Mouse (Mus musculus): ENCODE measurements at regions not wholly inside any gene's neighbourhood (a gene's known extent, or its start where the extent isn't known, plus 50 kb on each side); places are given as distances from the start of the nearest gene placed in this dataset.

DNA sequence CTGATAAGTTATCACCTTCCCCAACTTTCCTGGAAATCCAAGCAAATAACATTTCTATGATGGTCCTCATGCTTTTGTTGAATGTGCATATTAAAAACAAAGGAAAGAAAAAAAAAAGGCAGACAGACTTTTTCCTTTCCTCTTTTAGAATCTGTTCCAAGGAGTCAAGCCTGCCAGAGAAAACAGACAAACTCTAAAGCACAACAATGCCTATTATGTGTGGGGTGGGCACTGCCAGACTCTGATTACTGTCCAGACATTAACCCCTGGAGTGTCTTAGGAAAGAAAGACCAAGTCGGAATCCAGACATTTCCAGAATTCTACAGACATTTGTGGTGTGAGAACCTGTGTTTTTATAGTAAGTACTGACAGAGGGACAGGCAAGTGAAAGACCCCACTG, 136.7 kb downstream of the Btg1 start:
- TF ChIP-seq CTCF (IDR thresholded peaks at IDR 0.05; ENCODE audit: low read depth, low read length): no peak
- Histone ChIP-seq H3K27ac (ENCODE audit: insufficient read depth, low read length) (no peak overlapping the region), H3K27me3 (ENCODE audit: control insufficient read depth, insufficient read depth, low read length, poor library complexity, severe bottlenecking) (no peaks in the 10 kb centered on the region)

DNA sequence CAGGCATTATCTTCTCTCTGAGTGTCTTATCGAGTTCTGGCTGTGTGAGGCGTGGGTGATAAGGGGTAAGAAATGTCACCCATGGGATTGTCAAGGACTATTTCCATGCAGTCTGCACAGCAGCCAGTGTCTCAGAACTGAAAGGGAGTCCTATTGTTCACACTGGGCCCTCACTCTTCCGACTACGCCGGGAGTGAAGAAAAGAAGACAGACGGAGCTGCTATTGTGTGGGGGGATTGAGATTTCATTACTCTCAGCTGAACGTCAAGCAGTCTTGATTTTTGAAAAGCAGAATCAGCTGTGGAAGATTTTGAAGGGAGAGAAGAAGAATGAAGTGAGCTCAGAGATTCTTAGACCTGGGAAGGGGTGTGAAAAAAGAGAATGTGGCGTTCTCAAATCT, 138.9 kb downstream of the Btg1 start:
- H3K27me3 ChIP-seq (ENCODE audit: control insufficient read depth, insufficient read depth, low read length, poor library complexity, severe bottlenecking): no peaks in the 10 kb centered on the region
- H3K36me3 ChIP-seq (ENCODE audit: control insufficient read depth, insufficient read depth, low read length, poor library complexity, severe bottlenecking): no peaks in the 10 kb centered on the region
- peaks cover 2% of the 10 kb centered on the region for H3K4me1 ChIP-seq (ENCODE audit: control insufficient read depth, insufficient read depth, low read length)
- H3K9ac ChIP-seq (ENCODE audit: low read depth, poor library complexity, severe bottlenecking): no peak overlapping the region
- H3K4me3 ChIP-seq (ENCODE audit: low read depth, low read length): no peak overlapping the region
- no peaks in the 10 kb centered on the region for H3K9me3 ChIP-seq (replicated peaks; ENCODE audit: control insufficient read depth, insufficient read depth, low read length, poor library complexity, severe bottlenecking)
- TF ChIP-seq CTCF (IDR thresholded peaks at IDR 0.05; ENCODE audit: low read depth, low read length): no peak
- TF ChIP-seq POLR2A (IDR thresholded peaks at IDR 0.05; ENCODE audit: insufficient read depth, low read length): no peak
- TF ChIP-seq EP300 (IDR thresholded peaks at IDR 0.05; ENCODE audit: insufficient read depth, low read depth, low read length): no peak
- H3K27ac ChIP-seq (ENCODE audit: insufficient read depth, low read length): no peak overlapping the region

More for the DNA sequence above, 136.7 kb downstream of the Btg1 start:
- H3K9ac ChIP-seq (ENCODE audit: low read depth, poor library complexity, severe bottlenecking): no peak overlapping the region
- H3K9me3 ChIP-seq (replicated peaks; ENCODE audit: control insufficient read depth, insufficient read depth, low read length, poor library complexity, severe bottlenecking): no peaks in the 10 kb centered on the region
- H3K4me1 ChIP-seq (ENCODE audit: control insufficient read depth, insufficient read depth, low read length): peaks cover 2% of the 10 kb centered on the region
- H3K4me3 ChIP-seq (ENCODE audit: low read depth, low read length): no peak overlapping the region
- no peaks in the 10 kb centered on the region for H3K36me3 ChIP-seq (ENCODE audit: control insufficient read depth, insufficient read depth, low read length, poor library complexity, severe bottlenecking)

DNA sequence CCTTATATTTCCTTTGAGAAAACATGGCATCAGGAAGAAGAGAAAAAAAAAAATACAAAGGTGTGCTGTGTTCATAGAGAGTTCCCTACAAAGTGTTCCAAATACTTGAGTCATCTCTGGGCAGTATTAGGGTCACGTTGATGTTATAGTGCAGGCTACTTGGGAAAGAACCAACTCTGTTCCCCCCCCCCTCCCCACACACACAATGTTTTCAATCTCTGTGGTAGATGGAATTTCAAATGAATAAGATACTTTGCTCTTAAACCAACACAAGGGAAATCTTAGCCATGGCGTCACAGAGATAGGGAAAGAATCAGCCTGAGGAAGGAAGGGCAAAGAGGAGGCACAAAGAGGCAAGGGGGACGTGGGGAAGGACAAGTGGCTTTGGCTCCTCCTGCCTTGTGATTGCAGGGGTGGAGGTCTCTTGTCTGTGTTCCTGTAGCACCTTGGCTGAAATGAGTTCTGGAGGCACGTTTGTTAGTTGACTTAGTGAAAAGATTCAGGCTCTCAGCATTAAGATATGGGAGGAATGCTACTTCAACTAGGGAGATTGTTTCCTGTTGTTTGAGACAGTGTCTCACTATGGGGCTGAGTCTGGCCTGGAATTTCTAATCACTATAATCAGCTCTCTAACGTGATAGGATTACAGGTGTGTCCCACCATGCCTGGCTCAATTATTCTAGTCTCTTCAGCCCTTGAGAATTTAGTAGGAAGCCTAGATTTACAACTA, 139.7 kb downstream of the Btg1 start:
- no peak overlapping the region for H3K9ac ChIP-seq (ENCODE audit: low read depth, poor library complexity, severe bottlenecking)
- no peaks in the 10 kb centered on the region for H3K9me3 ChIP-seq (replicated peaks; ENCODE audit: control insufficient read depth, insufficient read depth, low read length, poor library complexity, severe bottlenecking)
- no peak overlapping the region for H3K4me3 ChIP-seq (ENCODE audit: low read depth, low read length)
- H3K36me3 ChIP-seq (ENCODE audit: control insufficient read depth, insufficient read depth, low read length, poor library complexity, severe bottlenecking): no peaks in the 10 kb centered on the region
- peaks cover 2% of the 10 kb centered on the region for H3K4me1 ChIP-seq (ENCODE audit: control insufficient read depth, insufficient read depth, low read length)
- H3K27me3 ChIP-seq (ENCODE audit: control insufficient read depth, insufficient read depth, low read length, poor library complexity, severe bottlenecking): no peaks in the 10 kb centered on the region
- TF ChIP-seq CTCF (IDR thresholded peaks at IDR 0.05; ENCODE audit: low read depth, low read length): no peak
- TF ChIP-seq EP300 (IDR thresholded peaks at IDR 0.05; ENCODE audit: insufficient read depth, low read depth, low read length): no peak
- no peak for TF ChIP-seq POLR2A (IDR thresholded peaks at IDR 0.05; ENCODE audit: insufficient read depth, low read length)
- H3K27ac ChIP-seq (ENCODE audit: insufficient read depth, low read length): no peak overlapping the region

DNA sequence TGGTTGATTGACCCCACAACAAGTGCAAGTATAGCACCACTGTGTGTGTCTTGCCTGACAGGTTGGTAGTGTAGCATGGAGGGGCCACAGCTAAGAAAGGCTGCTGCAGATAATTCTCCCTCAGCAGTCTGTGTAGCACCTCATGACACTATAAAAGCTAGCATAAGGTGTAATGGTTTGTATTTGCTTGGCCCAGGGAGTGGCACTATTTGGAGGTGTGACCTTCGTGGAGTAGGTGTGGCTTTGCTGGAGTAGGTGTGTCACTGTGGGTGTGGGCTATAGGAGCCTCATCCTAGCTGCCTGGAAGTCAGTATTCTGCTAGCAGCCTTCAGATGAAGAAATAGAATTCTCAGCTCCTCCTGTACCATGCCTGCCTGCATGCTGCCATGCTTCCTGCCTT, 140.5 kb downstream of the Btg1 start:
- Histone ChIP-seq H3K4me3 (ENCODE audit: low read depth, low read length) (no peak overlapping the region), H3K4me1 (ENCODE audit: control insufficient read depth, insufficient read depth, low read length) (no peaks in the 10 kb centered on the region), H3K9ac (ENCODE audit: low read depth, poor library complexity, severe bottlenecking) (no peak overlapping the region), H3K36me3 (ENCODE audit: control insufficient read depth, insufficient read depth, low read length, poor library complexity, severe bottlenecking) (no peaks in the 10 kb centered on the region), H3K9me3 (replicated peaks; ENCODE audit: control insufficient read depth, insufficient read depth, low read length, poor library complexity, severe bottlenecking) (no peaks in the 10 kb centered on the region), H3K27me3 (ENCODE audit: control insufficient read depth, insufficient read depth, low read length, poor library complexity, severe bottlenecking) (no peaks in the 10 kb centered on the region), H3K27ac (ENCODE audit: insufficient read depth, low read length) (no peak overlapping the region)
- TF ChIP-seq EP300 (IDR thresholded peaks at IDR 0.05; ENCODE audit: insufficient read depth, low read depth, low read length) (no peak), CTCF (IDR thresholded peaks at IDR 0.05; ENCODE audit: low read depth, low read length) (no peak), POLR2A (IDR thresholded peaks at IDR 0.05; ENCODE audit: insufficient read depth, low read length) (no peak)

DNA sequence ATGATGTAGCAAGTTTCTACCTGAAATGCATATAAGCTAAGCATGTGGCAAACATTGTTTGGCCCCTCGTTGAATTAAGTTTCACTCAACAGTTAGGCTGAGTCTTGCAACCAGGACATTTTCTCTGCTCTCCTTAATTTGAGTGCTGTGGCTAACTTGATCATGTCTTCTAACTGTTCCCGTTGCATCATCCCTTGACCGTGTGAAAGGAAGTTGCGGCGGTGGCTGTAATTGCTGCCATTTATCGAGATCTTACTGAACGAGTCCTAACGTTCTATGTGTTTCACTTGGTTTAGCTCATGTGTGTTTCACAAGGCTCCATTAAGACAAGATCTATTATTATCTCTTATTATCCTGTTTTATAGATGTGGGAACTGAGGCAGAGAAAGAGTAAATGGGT, 144.8 kb downstream of the Btg1 start:
- Histone ChIP-seq H3K4me1 (ENCODE audit: control insufficient read depth, insufficient read depth, low read length) (no peaks in the 10 kb centered on the region), H3K9ac (ENCODE audit: low read depth, poor library complexity, severe bottlenecking) (no peak overlapping the region), H3K36me3 (ENCODE audit: control insufficient read depth, insufficient read depth, low read length, poor library complexity, severe bottlenecking) (no peaks in the 10 kb centered on the region), H3K9me3 (replicated peaks; ENCODE audit: control insufficient read depth, insufficient read depth, low read length, poor library complexity, severe bottlenecking) (no peaks in the 10 kb centered on the region), H3K27me3 (ENCODE audit: control insufficient read depth, insufficient read depth, low read length, poor library complexity, severe bottlenecking) (no peaks in the 10 kb centered on the region), H3K4me3 (ENCODE audit: low read depth, low read length) (no peak overlapping the region), H3K27ac (ENCODE audit: insufficient read depth, low read length) (no peak overlapping the region)
- TF ChIP-seq CTCF (IDR thresholded peaks at IDR 0.05; ENCODE audit: low read depth, low read length) (no peak), EP300 (IDR thresholded peaks at IDR 0.05; ENCODE audit: insufficient read depth, low read depth, low read length) (no peak), POLR2A (IDR thresholded peaks at IDR 0.05; ENCODE audit: insufficient read depth, low read length) (no peak)

DNA sequence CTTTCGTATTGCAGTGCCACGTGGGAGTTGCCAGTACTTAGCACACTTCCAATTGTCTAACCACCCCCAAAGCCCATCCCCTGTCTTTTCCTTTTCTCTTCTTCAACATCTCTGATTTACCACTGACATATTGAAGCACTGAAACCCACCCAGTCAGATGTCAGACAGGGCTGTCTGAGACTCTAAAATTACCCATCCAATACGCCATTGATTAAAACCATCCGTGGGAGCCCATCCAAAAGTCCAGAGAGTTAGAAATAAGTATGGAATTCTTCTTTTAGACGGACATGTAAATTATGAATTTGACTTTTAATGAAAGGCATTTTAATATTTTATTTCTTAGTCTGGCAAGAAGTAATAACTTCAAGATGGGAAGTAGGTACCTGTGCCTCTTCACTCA, 148.8 kb downstream of the Btg1 start:
- H3K27me3 ChIP-seq (ENCODE audit: control insufficient read depth, insufficient read depth, low read length, poor library complexity, severe bottlenecking): no peaks in the 10 kb centered on the region
- H3K9me3 ChIP-seq (replicated peaks; ENCODE audit: control insufficient read depth, insufficient read depth, low read length, poor library complexity, severe bottlenecking): no peaks in the 10 kb centered on the region
- no peak overlapping the region for H3K9ac ChIP-seq (ENCODE audit: low read depth, poor library complexity, severe bottlenecking)
- H3K27ac ChIP-seq (ENCODE audit: insufficient read depth, low read length): no peak overlapping the region
- H3K36me3 ChIP-seq (ENCODE audit: control insufficient read depth, insufficient read depth, low read length, poor library complexity, severe bottlenecking): no peaks in the 10 kb centered on the region
- no peak overlapping the region for H3K4me3 ChIP-seq (ENCODE audit: low read depth, low read length)
- TF ChIP-seq CTCF (IDR thresholded peaks at IDR 0.05; ENCODE audit: low read depth, low read length): no peak
- no peak for TF ChIP-seq POLR2A (IDR thresholded peaks at IDR 0.05; ENCODE audit: insufficient read depth, low read length)
- TF ChIP-seq EP300 (IDR thresholded peaks at IDR 0.05; ENCODE audit: insufficient read depth, low read depth, low read length): no peak
- H3K4me1 ChIP-seq (ENCODE audit: control insufficient read depth, insufficient read depth, low read length): no peaks in the 10 kb centered on the region
